Comparison of ENCODE assay signal across 18 mouse cellular contexts in genomic region chr6:22213813-22214212, GRCm38 (mm10).
"Had no signal": no experiment of that assay in that cellular context is flagged by ENCODE, and none has a peak within 500 bp of the region (broad histone marks: within the 10 kb centered on the region; RNA-seq: fewer than 3 reads in every experiment).

No protein-coding gene starts in this region.

- DNase-seq: kidney, adult 2 months; kidney, postnatal 25 days; liver, embryonic 13.5 days; lung, adult 2 months; lung, postnatal 14 days; lung, postnatal 4 days; right cerebral cortex, adult 18-20 months; right cerebral cortex, postnatal 14 days; right cerebral cortex, postnatal 4 days; thymus, adult 2 months; thymus, postnatal 14 days; thymus, postnatal 4 days had no signal

- ATAC-seq: intestine, postnatal 0 days; midbrain, embryonic 15.5 days had no signal

- H3K4me1 ChIP-seq: liver, embryonic 13.5 days; midbrain, embryonic 12.5 days; midbrain, embryonic 15.5 days had no signal

- H3K27ac ChIP-seq: kidney, postnatal 0 days; left cerebral cortex, adult 2 months; liver, embryonic 13.5 days; midbrain, embryonic 12.5 days; midbrain, embryonic 15.5 days; stomach, postnatal 0 days had no signal

- H3K4me3 ChIP-seq: left cerebral cortex, adult 2 months; liver, embryonic 13.5 days; midbrain, embryonic 12.5 days; midbrain, embryonic 15.5 days had no signal
